Mouse (Mus musculus) MEL (cell line): ENCODE results near the gene Dsp. TPM values are rescaled to one million over a fixed set of nuclear protein-coding genes. Genes with fewer than 3 reads are reported as not detected.

Source experiments
- DNase-seq: peaks from one replicate; pipeline ENCODE4 v3.0.0; 2011; ENCODE audit warnings: low read depth, low spot score
- H3K27ac ChIP-seq: 2 replicates; pipeline ENCODE4 v1.5.1; 2012; ENCODE audit warnings: low read depth, mild to moderate bottlenecking, control low read depth, low read length, moderate library complexity; ENCODE audit not compliant: control insufficient read depth
- H3K27me3 ChIP-seq, 2 experiments: fragments of 150-350 bp in 1 of 2; sonication (generic) in 1 of 2; 2 replicates each; pipeline ENCODE4 v1.6.1; 2012; ENCODE audit warnings: low read length in 2 of 2, mild to moderate bottlenecking in 2 of 2, improper control_type of control experiment in 1 of 2, moderate library complexity in 1 of 2; ENCODE audit not compliant: insufficient read depth in 2 of 2, control insufficient read depth in 1 of 2
- H3K36me3 ChIP-seq, 2 experiments: 2 replicates each; pipeline ENCODE4 v1.6.1; 2012 to 2014; ENCODE audit warnings: low read length in 2 of 2, improper control_type of control experiment in 1 of 2, inconsistent platforms in 1 of 2, mild to moderate bottlenecking in 1 of 2; ENCODE audit not compliant: insufficient read depth in 2 of 2, control insufficient read depth in 1 of 2
- H3K4me1 ChIP-seq, 2 experiments: fragments of 150-350 bp in 1 of 2; sonication (generic) in 1 of 2; 2 replicates each; pipeline ENCODE4 v1.6.1; 2012; ENCODE audit warnings: low read length in 2 of 2, improper control_type of control experiment in 1 of 2, mild to moderate bottlenecking in 1 of 2; ENCODE audit not compliant: insufficient read depth in 2 of 2, control insufficient read depth in 1 of 2
- H3K4me3 ChIP-seq, 2 experiments: fragments of 150-350 bp in 1 of 2; sonication (generic) in 1 of 2; 2 replicates each; pipeline ENCODE4 v1.5.1; 2012; ENCODE audit warnings: low read depth in 2 of 2, low read length in 2 of 2, mild to moderate bottlenecking in 2 of 2, moderate library complexity in 2 of 2, control low read depth in 1 of 2, improper control_type of control experiment in 1 of 2; ENCODE audit not compliant: control insufficient read depth in 1 of 2, insufficient read depth in 1 of 2
- H3K79me2 ChIP-seq: 2 replicates; pipeline ENCODE4 v1.6.1; 2012; ENCODE audit warnings: mild to moderate bottlenecking, low read length, moderate library complexity; ENCODE audit not compliant: control insufficient read depth, poor library complexity, insufficient read depth
- H3K9ac ChIP-seq: 2 replicates; pipeline ENCODE4 v1.6.1; 2012; ENCODE audit warnings: low read depth, mild to moderate bottlenecking, control low read depth, low read length, moderate library complexity; ENCODE audit not compliant: control insufficient read depth, poor library complexity, severe bottlenecking
- H3K9me3 ChIP-seq: fragments of 150-350 bp; sonication (generic); replicated peaks from 2 replicates; pipeline ENCODE4 v1.6.1; 2012; ENCODE audit warnings: mild to moderate bottlenecking, low read length, improper control_type of control experiment, moderate library complexity; ENCODE audit not compliant: insufficient read depth
- CHD1 ChIP-seq: IDR thresholded peaks from 2 replicates; pipeline ENCODE4 v1.6.1; 2012; ENCODE audit warnings: low read depth, mild to moderate bottlenecking, inconsistent platforms, low read length, improper control_type of control experiment
- CHD2 ChIP-seq: IDR thresholded peaks from 2 replicates; pipeline ENCODE4 v1.6.1; 2011; ENCODE audit warnings: low read length, improper control_type of control experiment
- CTCF ChIP-seq, 3 experiments: IDR thresholded peaks in 2 of 3; conservative IDR thresholded peaks in 1 of 3; 2 replicates each; pipeline ENCODE4 v1.5.1; 2011 to 2012; ENCODE audit warnings: low read length in 3 of 3, low read depth in 2 of 3, mild to moderate bottlenecking in 2 of 3, improper control_type of control experiment in 1 of 3, inconsistent platforms in 1 of 3, mixed read lengths in 1 of 3, moderate library complexity in 1 of 3; ENCODE audit not compliant: control insufficient read depth in 1 of 3, insufficient read depth in 1 of 3, poor library complexity in 1 of 3, severe bottlenecking in 1 of 3
- ELF1 ChIP-seq: IDR thresholded peaks from 2 replicates; pipeline ENCODE4 v1.6.1; 2014; ENCODE audit warnings: low read depth, mild to moderate bottlenecking, inconsistent platforms, low read length, improper control_type of control experiment, moderate library complexity
- ETS1 ChIP-seq: IDR thresholded peaks from 2 replicates; pipeline ENCODE4 v1.6.1; 2012; ENCODE audit warnings: low read depth, mild to moderate bottlenecking, inconsistent platforms, low read length, improper control_type of control experiment, moderate library complexity
- GABPA ChIP-seq: IDR thresholded peaks from 2 replicates; pipeline ENCODE4 v1.6.1; 2012; ENCODE audit warnings: low read depth, mild to moderate bottlenecking, inconsistent platforms, low read length, improper control_type of control experiment, moderate library complexity
- HCFC1 ChIP-seq: IDR thresholded peaks from 2 replicates; pipeline ENCODE4 v1.6.1; 2012; ENCODE audit warnings: low read depth, mild to moderate bottlenecking, inconsistent platforms, low read length, improper control_type of control experiment, moderate library complexity
- JUND ChIP-seq: IDR thresholded peaks from 2 replicates; pipeline ENCODE4 v1.6.1; 2011; ENCODE audit warnings: low read depth, mild to moderate bottlenecking, improper control_type of control experiment, low read length
- MAFK ChIP-seq: IDR thresholded peaks from 2 replicates; pipeline ENCODE4 v1.6.1; 2011; ENCODE audit warnings: low read depth, mild to moderate bottlenecking, low read length, improper control_type of control experiment, borderline replicate concordance
- MAX ChIP-seq: IDR thresholded peaks from 2 replicates; pipeline ENCODE4 v1.6.1; 2011; ENCODE audit warnings: low read length, improper control_type of control experiment
- MAZ ChIP-seq: IDR thresholded peaks from 2 replicates; pipeline ENCODE4 v1.6.1; 2012; ENCODE audit warnings: low read depth, mild to moderate bottlenecking, inconsistent platforms, low read length, improper control_type of control experiment
- MEF2A ChIP-seq: IDR thresholded peaks from 2 replicates; pipeline ENCODE4 v1.6.1; 2014; ENCODE audit warnings: low read depth, mild to moderate bottlenecking, inconsistent platforms, low read length, improper control_type of control experiment; ENCODE audit not compliant: poor library complexity, insufficient replicate concordance, severe bottlenecking; ENCODE audit errors: extremely low read depth
- MXI1 ChIP-seq: IDR thresholded peaks from 2 replicates; pipeline ENCODE4 v1.6.1; 2011; ENCODE audit warnings: mild to moderate bottlenecking, low read depth, low read length, improper control_type of control experiment
- NELFE ChIP-seq: IDR thresholded peaks from 2 replicates; pipeline ENCODE4 v1.6.1; 2011; ENCODE audit warnings: low read depth, low read length, improper control_type of control experiment
- NRF1 ChIP-seq: IDR thresholded peaks from 2 replicates; pipeline ENCODE4 v1.6.1; 2014; ENCODE audit warnings: low read depth, mild to moderate bottlenecking, inconsistent platforms, low read length, improper control_type of control experiment, moderate library complexity; ENCODE audit not compliant: poor library complexity, insufficient read depth, severe bottlenecking
- POLR2A ChIP-seq, 2 experiments: IDR thresholded peaks; 2 replicates each; pipeline ENCODE4 v1.6.1; 2011 to 2012; ENCODE audit warnings: low read length in 2 of 2, mild to moderate bottlenecking in 2 of 2, control low read depth in 1 of 2, improper control_type of control experiment in 1 of 2, low read depth in 1 of 2, moderate library complexity in 1 of 2; ENCODE audit not compliant: control insufficient read depth in 1 of 2, insufficient read depth in 1 of 2, poor library complexity in 1 of 2
- POLR2AphosphoS2 ChIP-seq: IDR thresholded peaks from 2 replicates; pipeline ENCODE4 v1.6.1; 2011; ENCODE audit warnings: low read length, improper control_type of control experiment
- SIN3A ChIP-seq: IDR thresholded peaks from 2 replicates; pipeline ENCODE4 v1.6.1; 2012; ENCODE audit warnings: low read length, improper control_type of control experiment, inconsistent platforms
- SMC3 ChIP-seq: IDR thresholded peaks from 2 replicates; pipeline ENCODE4 v1.6.1; 2011; ENCODE audit warnings: low read depth, low read length, improper control_type of control experiment
- UBTF ChIP-seq: IDR thresholded peaks from 2 replicates; pipeline ENCODE4 v1.6.1; 2012; ENCODE audit warnings: low read depth, mild to moderate bottlenecking, inconsistent platforms, low read length, improper control_type of control experiment, moderate library complexity, borderline replicate concordance; ENCODE audit not compliant: insufficient read depth
- USF1 ChIP-seq: IDR thresholded peaks from 2 replicates; pipeline ENCODE4 v1.6.1; 2014; ENCODE audit warnings: low read depth, mild to moderate bottlenecking, inconsistent platforms, low read length, improper control_type of control experiment, moderate library complexity
- ZKSCAN1 ChIP-seq: IDR thresholded peaks from 2 replicates; pipeline ENCODE4 v1.6.1; 2012; ENCODE audit warnings: low read depth, mild to moderate bottlenecking, inconsistent platforms, low read length, improper control_type of control experiment, moderate library complexity
- ZMIZ1 ChIP-seq: IDR thresholded peaks from 2 replicates; pipeline ENCODE4 v1.6.1; 2012; ENCODE audit warnings: low read depth, mild to moderate bottlenecking, inconsistent platforms, low read length, improper control_type of control experiment, moderate library complexity
- polyA plus RNA-seq, 2 experiments: library from polyadenylated mRNA; stranded (reverse) in 1 of 2; unstranded in 1 of 2; fragments of >175 nt in 1 of 2; fragments of >200 nt in 1 of 2; gene quantifications; 2 replicates each; pipeline versions ENCODE4 v1.2.1 to v1.2.4; 2012; ENCODE audit warnings: low replicate concordance in 2 of 2, low read depth in 1 of 2; ENCODE audit not compliant: insufficient read length in 2 of 2, insufficient read depth in 1 of 2, missing spikeins in 1 of 2
- total RNA-seq: library from RNA; depleted of rRNA; stranded (reverse); fragments of 300-350 nt; gene quantifications from 2 replicates; pipeline ENCODE4 v1.2.3, GENCODE M21; 2012

The Dsp gene
- total and polyA plus RNA-seq, 3 experiments: not detected

DNA sequence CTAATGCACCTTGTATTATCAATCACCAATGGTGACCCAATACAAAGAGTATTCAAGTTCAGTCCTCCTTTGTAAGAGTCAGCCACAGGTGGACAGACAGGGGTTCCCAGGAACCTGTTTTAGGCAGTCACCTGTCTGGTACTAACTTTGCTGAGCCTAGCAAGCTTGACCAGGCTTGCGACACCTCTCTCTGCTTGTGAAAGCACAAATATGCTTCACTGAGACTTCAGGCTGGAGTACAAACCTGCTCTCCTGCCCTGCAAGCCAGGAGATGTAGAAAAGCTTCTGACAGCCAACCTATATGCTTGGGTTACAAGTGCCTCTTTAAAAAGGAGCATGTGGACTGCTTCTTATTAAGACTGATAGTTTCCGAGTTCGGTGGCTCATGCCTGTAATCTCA is 22.8 kb upstream of the Dsp start:
- no peak overlapping the region for H3K27ac ChIP-seq
- DNase-seq: no peak
- H3K27me3 ChIP-seq: peaks cover 26 to 27% of the 10 kb centered on the region in 2 experiments
- no peak overlapping the region for H3K9ac ChIP-seq
- TF ChIP-seq SMC3: no peak
- no peak for TF ChIP-seq POLR2A (IDR thresholded peaks at IDR 0.05; ENCODE audit: control insufficient read depth in 1 of 2, insufficient read depth in 1 of 2, low read depth in 1 of 2, low read length in 2 of 2, poor library complexity in 1 of 2)
- TF ChIP-seq ZMIZ1: no peak
- no peaks in the 10 kb centered on the region for H3K79me2 ChIP-seq
- H3K36me3 ChIP-seq: no peaks in the 10 kb centered on the region
- H3K9me3 ChIP-seq: no peaks in the 10 kb centered on the region
- no peaks in the 10 kb centered on the region for H3K4me1 ChIP-seq
- no peak overlapping the region for H3K4me3 ChIP-seq

- no peak for TF ChIP-seq CHD2
- no peak for DNase-seq
- Histone ChIP-seq H3K9ac (no peak overlapping the region), H3K27me3 (peaks cover 21 to 25% of the 10 kb centered on the region in 2 experiments), H3K4me3 (no peak overlapping the region), H3K79me2 (no peaks in the 10 kb centered on the region), H3K27ac (no peak overlapping the region), H3K36me3 (no peaks in the 10 kb centered on the region), H3K4me1 (no peaks in the 10 kb centered on the region), H3K9me3 (no peaks in the 10 kb centered on the region)
Observed at GRCm38 (mm10) chr13:38129492-38129891, 21.6 kb upstream of the Dsp start.

GRCm38 (mm10) chr13:38130116-38130515 is 21.0 kb upstream of the Dsp start:
- Histone ChIP-seq H3K79me2 (no peaks in the 10 kb centered on the region), H3K36me3 (no peaks in the 10 kb centered on the region), H3K4me3 (no peak overlapping the region), H3K9ac (no peak overlapping the region), H3K4me1 (no peaks in the 10 kb centered on the region), H3K27me3 (peaks cover 23 to 25% of the 10 kb centered on the region in 2 experiments), H3K27ac (no peak overlapping the region), H3K9me3 (no peaks in the 10 kb centered on the region)
- TF ChIP-seq CTCF (IDR thresholded peaks at IDR 0.05 in 2 of 3, conservative IDR thresholded peaks at IDR 0.05 in 1 of 3; ENCODE audit: control insufficient read depth in 1 of 3, insufficient read depth in 1 of 3, low read depth in 2 of 3, low read length in 3 of 3, poor library complexity in 1 of 3, severe bottlenecking in 1 of 3) (no peak), GABPA (no peak), UBTF (no peak), ZKSCAN1 (no peak), ELF1 (no peak), POLR2AphosphoS2 (no peak), SIN3A (no peak), SMC3 (no peak), CHD1 (no peak), NELFE (no peak), MAZ (no peak), MEF2A (no peak), JUND (no peak), MAX (no peak), MXI1 (no peak), HCFC1 (no peak), NRF1 (no peak), MAFK (no peak), USF1 (no peak), ETS1 (no peak)
- DNase-seq: no peak
